Mouse (Mus musculus) stomach, postnatal 0 days (tissue): ENCODE results near the gene Olfr520. TPM values are rescaled to one million over a fixed set of nuclear protein-coding genes. Genes with fewer than 3 reads are reported as not detected.

ENCODE experiments used
- ATAC-seq: fragments of 200-750 bp; cut with Nextera tagmentation; 2 replicates; pipeline ENCODE4 v1.8.0; 2017; ENCODE audit not compliant: low FRiP score, low TSS enrichment
- DNase-seq: peaks from one replicate; pipeline ENCODE4 v3.0.0-alpha.2; 2016; ENCODE audit warnings: low spot score
- H3K27ac ChIP-seq: fragments of 300-500 bp; sonication (generic); replicated peaks from 2 replicates; pipeline ENCODE4 v1.5.1; 2014; ENCODE audit warnings: mild to moderate bottlenecking, control low read depth
- H3K27me3 ChIP-seq: fragments of 300-500 bp; sonication (generic); 2 replicates; pipeline ENCODE4 v1.6.1; 2014; ENCODE audit warnings: low read length; ENCODE audit not compliant: control insufficient read depth, insufficient read depth
- H3K36me3 ChIP-seq: fragments of 300-500 bp; sonication (generic); 2 replicates; pipeline ENCODE4 v1.6.1; 2014; ENCODE audit warnings: low read length, mixed read lengths; ENCODE audit not compliant: control insufficient read depth, insufficient read depth
- H3K4me1 ChIP-seq: fragments of 300-500 bp; sonication (generic); replicated peaks from 2 replicates; pipeline ENCODE4 v1.6.1; 2014; ENCODE audit warnings: antibody characterized with exemption; ENCODE audit not compliant: control insufficient read depth, insufficient read depth
- H3K4me2 ChIP-seq: fragments of 300-500 bp; sonication (generic); replicated peaks from 2 replicates; pipeline ENCODE4 v1.6.1; 2014; ENCODE audit warnings: low read depth, mild to moderate bottlenecking, control low read depth, moderate library complexity
- H3K4me3 ChIP-seq: fragments of 300-500 bp; sonication (generic); 2 replicates; pipeline ENCODE4 v1.5.1; 2014; ENCODE audit warnings: low read depth, low read length, control low read depth
- H3K9ac ChIP-seq: fragments of 300-500 bp; sonication (generic); 2 replicates; pipeline ENCODE4 v1.6.1; 2014; ENCODE audit warnings: mild to moderate bottlenecking, low read length, control low read depth, mixed read lengths
- H3K9me3 ChIP-seq: fragments of 300-500 bp; sonication (generic); 2 replicates; pipeline ENCODE4 v1.6.1; 2016; ENCODE audit warnings: low read length; ENCODE audit not compliant: control insufficient read depth
- CTCF ChIP-seq: IDR thresholded peaks from 2 replicates; pipeline ENCODE4 v1.5.1; 2016; ENCODE audit warnings: antibody characterized with exemption, low read depth, mild to moderate bottlenecking, moderate library complexity
- EP300 ChIP-seq: optimal IDR thresholded peaks from 2 replicates; pipeline ENCODE3; 2016; ENCODE audit warnings: antibody characterized with exemption
- WGBS: fragments of 180-500 bp; shearing (Covaris S2); extraction: QIAGEN DNeasy Blood & Tissue Kit; methylation state at CpG from one replicate; pipeline ENCODE4 v1.1.7; 2014; 5-methylcytosine and 5-hydroxymethylcytosine counted together
- polyA plus RNA-seq: library from polyadenylated mRNA; unstranded; fragments of >200 nt; fragmentation: Nextera tagmentation; extraction: Ambion mirVana; gene quantifications from 2 replicates; pipeline ENCODE4 v1.2.1, GENCODE M21; 2015

Gene Olfr520
- polyA plus RNA-seq, 1 experiment from 2014 or later, result not detected

GRCm38 (mm10) chr7:99700641-99701040 lies 29.4 kb upstream of the Olfr520 start:
- no peaks in the 10 kb centered on the region for H3K27me3 ChIP-seq
- H3K9me3 ChIP-seq, result no peaks in the 10 kb centered on the region
- H3K4me3 ChIP-seq, result no peak overlapping the region
- 85% methylated on average over 4 of the region's 4 CpGs for WGBS
- no peak overlapping the region for H3K9ac ChIP-seq
- no peaks in the 10 kb centered on the region for H3K36me3 ChIP-seq
- no peak overlapping the region for H3K4me2 ChIP-seq
- no peak overlapping the region for H3K27ac ChIP-seq
- 0 out of 2 replicates have a peak, but pooled peaks cover 2% of the 10 kb centered on the region for H3K4me1 ChIP-seq
- TF ChIP-seq CTCF (no peak), EP300 (no peak)
- no peak for ATAC-seq
- DNase-seq, result no peak

GRCm38 (mm10) chr7:99702201-99702600 lies 27.9 kb upstream of the Olfr520 start:
- no peaks in the 10 kb centered on the region for H3K36me3 ChIP-seq
- no peak overlapping the region for H3K27ac ChIP-seq
- no peak overlapping the region for H3K4me2 ChIP-seq
- ATAC-seq, result no peak
- WGBS, result 35% methylated on average over 6 of the region's 6 CpGs
- DNase-seq, result no peak
- no peak overlapping the region for H3K4me3 ChIP-seq
- no peaks in the 10 kb centered on the region for H3K27me3 ChIP-seq
- H3K9me3 ChIP-seq, result no peaks in the 10 kb centered on the region
- H3K4me1 ChIP-seq, result 0 out of 2 replicates have a peak, but pooled peaks cover 2% of the 10 kb centered on the region
- TF ChIP-seq CTCF, result no peak
- no peak for TF ChIP-seq EP300
- H3K9ac ChIP-seq, result no peak overlapping the region

- no peak for TF ChIP-seq CTCF
- no peak for TF ChIP-seq EP300
- 59% methylated on average over 3 of the region's 3 CpGs for WGBS
- Histone ChIP-seq H3K4me1 (0 out of 2 replicates have a peak, but pooled peaks cover 2% of the 10 kb centered on the region), H3K9me3 (no peaks in the 10 kb centered on the region), H3K27me3 (no peaks in the 10 kb centered on the region), H3K27ac (no peak overlapping the region), H3K4me2 (peak overlapping the region; percentile 14; the same call in 1 of the 2 replicates), H3K36me3 (no peaks in the 10 kb centered on the region), H3K4me3 (no peak overlapping the region), H3K9ac (no peak overlapping the region)
- ATAC-seq (peak; percentile 18; the same call in 1 of the 2 replicates), DNase-seq (no peak)
Observed at GRCm38 (mm10) chr7:99704736-99705519, 25.1 kb upstream of the Olfr520 start.

GRCm38 (mm10) chr7:99706341-99707037 lies 23.6 kb upstream of the Olfr520 start:
- Histone ChIP-seq H3K4me3 (no peak overlapping the region), H3K9me3 (no peaks in the 10 kb centered on the region), H3K4me2 (peak overlapping the region; percentile 31; the same call in 1 of the 2 replicates), H3K9ac (no peak overlapping the region; the same call in 1 of the 2 replicates), H3K27me3 (no peaks in the 10 kb centered on the region), H3K36me3 (no peaks in the 10 kb centered on the region), H3K27ac (peak overlapping the region; percentile 56; the same call in 1 of the 2 replicates), H3K4me1 (0 out of 2 replicates have a peak, but pooled peaks cover 2% of the 10 kb centered on the region)
- ATAC-seq (no peak), DNase-seq (no peak)
- no peak for TF ChIP-seq EP300
- TF ChIP-seq CTCF, result no peak
- WGBS, result 59% methylated on average over 4 of the region's 4 CpGs

GRCm38 (mm10) chr7:99707038-99707595 lies 23.0 kb upstream of the Olfr520 start:
- H3K27ac ChIP-seq, result peak overlapping the region; percentile 45
- ATAC-seq (no peak), DNase-seq (no peak)
- TF ChIP-seq EP300, result no peak
- no peak for TF ChIP-seq CTCF
- no peak overlapping the region for H3K4me2 ChIP-seq
- no peak overlapping the region for H3K4me3 ChIP-seq
- H3K9me3 ChIP-seq, result no peaks in the 10 kb centered on the region
- WGBS, result 46% methylated on average over 4 of the region's 4 CpGs
- H3K4me1 ChIP-seq, result 0 out of 2 replicates have a peak, but pooled peaks cover 2% of the 10 kb centered on the region
- H3K36me3 ChIP-seq, result no peaks in the 10 kb centered on the region
- no peaks in the 10 kb centered on the region for H3K27me3 ChIP-seq
- H3K9ac ChIP-seq, result no peak overlapping the region
